Mouse (Mus musculus) urinary bladder, postnatal 4 days (tissue): ENCODE measurements around the gene Hexim1.

Source experiments
- DNase-seq, 2 experiments: peaks; one replicate each; pipeline ENCODE4 v3.0.0; 2021 to 2022; ENCODE audit warnings: low spot score in 2 of 2

Gene Hexim1

GRCm38 (mm10) chr11:103116008-103116818, at the start of gene Hexim1:
Gene Hexim1, plus strand, starts transcription at chr11:103116231.
- DNase-seq: peak; percentile 100

DNA sequence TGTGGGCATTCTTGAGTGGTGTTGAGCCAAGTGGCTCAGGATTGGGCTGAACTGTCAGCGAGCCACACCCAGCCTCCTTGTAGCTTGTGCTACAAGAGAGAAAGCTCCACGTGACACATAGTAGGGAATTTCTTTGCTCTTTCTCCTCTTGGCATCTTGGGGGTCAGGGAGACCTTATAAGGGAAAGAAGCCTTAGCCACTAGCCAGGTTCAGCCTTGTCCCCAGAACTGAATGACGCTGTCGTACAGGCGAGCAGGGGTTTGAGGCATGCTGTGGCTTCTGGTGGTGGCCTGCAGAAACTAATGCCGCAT, 49.0 kb upstream of the Hexim1 start:
- no peak for DNase-seq

GRCm38 (mm10) chr11:103067457-103068001, 48.5 kb upstream of the Hexim1 start:
- DNase-seq: peak in 1 of 2 experiments; percentile 58

DNA sequence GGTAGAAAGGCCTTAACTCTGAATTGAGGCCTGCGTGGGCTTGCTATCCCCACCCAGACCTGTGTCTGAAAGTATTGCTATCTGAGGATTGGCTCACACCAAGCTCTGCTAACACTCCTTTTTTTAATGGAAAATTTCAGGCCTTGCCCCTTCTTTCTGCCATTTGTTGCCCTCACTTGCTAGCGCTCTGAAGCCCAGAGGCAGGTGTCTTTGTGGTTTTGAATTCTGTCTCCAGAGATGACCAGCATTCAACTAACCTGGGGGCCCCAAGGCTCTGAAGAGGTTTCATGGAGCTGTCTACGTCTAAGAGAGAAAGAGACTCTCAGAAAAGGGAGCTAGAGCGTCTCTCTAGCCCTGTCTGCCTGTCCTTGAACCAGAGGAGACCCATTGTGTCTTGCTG, 47.8 kb upstream of the Hexim1 start:
- DNase-seq: no peak

DNA sequence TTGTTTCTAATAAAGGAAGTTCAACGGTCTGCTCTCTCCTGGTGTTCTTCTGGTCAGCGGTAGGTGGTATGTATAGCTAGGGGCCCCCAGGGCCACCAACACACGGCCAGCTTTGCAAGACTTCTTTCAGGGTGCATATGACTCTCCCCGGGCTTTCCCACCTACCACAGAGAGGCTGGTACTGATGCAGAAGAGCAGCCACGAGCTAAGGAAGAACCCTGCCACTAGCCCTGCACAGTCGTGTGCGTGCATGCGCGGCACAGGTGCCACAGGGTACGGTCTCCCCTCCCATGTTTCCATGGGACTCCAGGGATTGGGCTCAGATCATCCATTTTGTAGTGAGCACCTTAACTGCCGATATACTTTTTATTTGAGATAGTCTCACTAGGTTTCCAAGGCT, 47.1 kb upstream of the Hexim1 start:
- peak in 1 of 2 experiments; percentile 51 for DNase-seq

DNA sequence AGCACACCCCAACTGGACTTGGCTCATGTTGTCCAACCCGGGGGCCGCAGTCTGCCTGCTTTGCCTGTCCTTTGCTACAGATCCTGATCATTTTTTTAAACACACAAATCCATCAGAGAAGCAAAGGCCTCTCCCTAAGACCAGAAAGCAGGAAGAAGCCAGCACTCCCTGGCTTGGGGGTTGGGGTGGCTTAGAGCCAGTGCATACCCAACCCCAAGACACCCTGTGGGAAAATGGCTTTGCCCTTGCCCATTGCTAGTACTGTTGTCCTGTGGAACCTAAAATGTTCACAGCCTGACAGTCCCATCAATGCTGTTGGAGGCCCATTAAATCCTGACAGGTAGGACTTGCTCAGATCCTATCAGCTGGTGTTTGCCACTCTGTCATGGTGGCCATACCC, 46.3 kb upstream of the Hexim1 start:
- DNase-seq: peak in 1 of 2 experiments; percentile 47

- peak in 1 of 2 experiments; percentile 56 for DNase-seq
These were observed 45.6 kb upstream of the Hexim1 start for GRCm38 (mm10) chr11:103070322-103070880.

- DNase-seq: no peak
These were observed 42.4 kb upstream of the Hexim1 start for GRCm38 (mm10) chr11:103073671-103074070.

- DNase-seq: no peak
These were observed 41.8 kb upstream of the Hexim1 start for GRCm38 (mm10) chr11:103074121-103074650.

GRCm38 (mm10) chr11:103074796-103075323, 41.2 kb upstream of the Hexim1 start:
- no peak for DNase-seq

GRCm38 (mm10) chr11:103076010-103076409, 40.0 kb upstream of the Hexim1 start:
- DNase-seq: no peak

DNA sequence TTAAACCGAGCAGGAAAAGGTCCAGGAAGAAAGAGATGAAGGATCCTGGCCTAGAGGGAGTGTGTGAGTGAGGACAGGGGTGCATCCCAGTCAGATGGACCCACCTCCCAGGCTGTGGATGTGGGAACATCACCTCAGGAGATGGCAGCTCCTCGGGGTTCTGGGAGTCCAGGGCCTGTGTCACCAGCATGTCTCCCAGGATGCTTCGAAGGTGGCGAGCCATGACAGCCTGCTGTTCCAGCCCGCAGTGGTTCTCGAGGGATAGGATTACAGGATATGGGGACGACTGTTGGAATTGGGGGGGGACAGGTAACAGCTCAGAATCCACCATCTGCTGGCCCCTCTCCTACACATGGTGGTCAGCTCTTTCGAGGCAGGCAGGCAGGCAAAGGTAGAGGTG, 39.5 kb upstream of the Hexim1 start:
- DNase-seq: no peak

- no peak for DNase-seq
These were observed 37.9 kb upstream of the Hexim1 start for GRCm38 (mm10) chr11:103078131-103078530.

DNA sequence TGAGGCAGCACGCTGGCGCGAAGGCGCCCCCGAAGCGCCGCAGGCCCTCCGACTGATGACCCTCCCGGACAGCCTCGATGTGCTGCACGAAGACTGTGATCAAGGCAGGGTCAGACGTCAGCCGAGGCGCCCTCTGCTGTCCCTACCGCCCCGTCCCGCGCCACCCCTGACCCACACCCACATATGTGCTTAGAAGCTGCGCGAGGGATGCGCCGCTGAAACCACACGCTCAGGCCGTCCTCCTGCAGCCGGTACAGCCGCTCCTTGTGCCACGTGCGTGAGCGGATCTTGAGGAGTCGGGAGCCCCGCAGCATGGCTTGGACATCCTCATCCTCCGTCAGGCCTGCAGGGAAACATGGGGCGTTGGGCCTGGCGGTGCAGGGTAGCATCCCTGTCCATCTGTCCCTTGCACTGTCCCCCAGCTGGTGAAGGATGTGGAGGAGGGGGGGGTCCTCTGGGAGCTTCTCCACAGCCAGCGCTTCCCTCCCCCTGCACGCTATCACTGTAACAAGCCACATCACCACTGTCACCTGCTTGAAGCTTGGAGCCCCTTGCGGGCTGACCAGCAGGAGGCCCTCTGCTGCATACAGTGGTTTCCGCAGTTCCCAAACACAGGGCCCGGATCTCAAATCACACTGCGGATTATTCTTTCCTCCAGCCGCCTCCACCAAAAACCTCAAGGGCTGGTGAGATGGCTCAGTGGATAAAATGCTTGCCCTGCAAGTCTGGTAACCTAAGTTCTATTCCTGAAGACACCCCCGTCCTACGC, 35.5 kb upstream of the Hexim1 start:
- no peak for DNase-seq

- DNase-seq: no peak
These were observed 34.4 kb upstream of the Hexim1 start for GRCm38 (mm10) chr11:103081631-103082030.

DNA sequence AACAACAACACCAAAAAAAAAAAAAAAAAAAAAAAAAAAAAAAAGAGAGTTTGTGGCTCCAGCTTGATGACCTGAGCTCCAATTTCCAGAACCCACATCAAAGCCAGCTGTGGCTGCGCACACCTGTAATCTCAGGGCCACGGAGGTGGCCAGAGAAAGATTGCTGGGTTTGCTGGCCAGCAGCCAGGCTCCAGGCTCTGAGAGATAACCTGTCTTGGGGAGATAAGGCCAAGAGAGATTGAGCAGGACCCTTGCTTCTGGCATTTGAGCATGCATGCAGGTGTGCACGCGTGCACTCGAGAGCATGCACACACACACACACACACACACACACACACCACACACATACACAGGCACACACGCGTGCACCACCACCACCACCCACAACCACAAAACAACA, 22.7 kb upstream of the Hexim1 start:
- DNase-seq: no peak

- peak in 1 of 2 experiments; percentile 59 for DNase-seq
These were observed 21.9 kb upstream of the Hexim1 start for GRCm38 (mm10) chr11:103093862-103094833.

DNA sequence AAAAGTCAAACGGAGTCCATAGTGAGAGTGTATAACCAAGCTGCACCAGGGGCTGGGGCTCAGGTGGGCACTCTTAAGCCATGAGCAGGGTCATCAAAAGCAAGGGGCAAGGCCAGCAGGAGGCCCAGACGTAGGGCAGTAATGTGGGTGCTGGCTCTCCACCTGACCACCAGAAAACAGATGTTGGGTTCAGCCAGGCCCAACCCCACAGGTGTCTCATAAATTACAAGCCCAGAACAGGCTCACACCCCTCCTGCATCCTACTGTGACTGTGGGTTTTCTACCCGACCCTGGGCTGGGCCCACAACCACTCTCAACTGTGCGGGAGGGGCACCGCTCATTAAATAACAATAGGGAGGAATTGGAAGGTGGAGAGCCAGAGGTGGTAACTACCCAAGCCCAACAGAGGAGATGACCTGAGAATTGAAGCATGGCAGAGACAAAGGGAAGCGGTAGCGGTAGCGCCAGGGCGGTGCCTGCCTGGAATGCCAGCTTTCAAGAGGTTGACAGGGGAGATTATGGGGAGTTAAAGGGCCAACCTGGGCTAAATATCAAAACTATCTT, 20.8 kb upstream of the Hexim1 start:
- DNase-seq: peak in 1 of 2 experiments; percentile 57

DNA sequence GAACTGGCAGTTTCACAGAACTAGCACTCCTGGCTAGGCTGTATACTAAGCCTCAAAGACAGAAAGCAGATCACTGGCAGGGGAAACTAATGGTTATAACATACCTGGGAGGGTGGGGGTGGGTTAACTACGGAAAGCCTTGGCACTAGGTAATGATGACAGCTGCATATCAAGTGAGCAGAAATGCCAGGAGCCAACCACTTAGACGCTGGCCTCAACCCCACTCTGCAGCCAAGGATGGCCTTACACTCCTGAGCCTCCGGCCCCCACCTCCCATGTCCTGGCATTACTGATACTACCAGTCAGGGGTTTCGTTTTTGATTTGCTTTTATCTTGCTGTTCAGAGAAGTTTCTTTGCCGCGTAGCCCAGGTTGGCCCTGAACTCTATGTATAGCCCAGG, 20.2 kb upstream of the Hexim1 start:
- no peak for DNase-seq
